Mouse (Mus musculus) cortical plate, adult 2 months (tissue): ENCODE data around the gene Gcc1.

Source experiments
- CTCF ChIP-seq: fragments of 200-500 bp; IDR thresholded peaks from 2 replicates; pipeline ENCODE4 v1.5.1; 2011; ENCODE audit warnings: mild to moderate bottlenecking, control low read depth, low read length; ENCODE audit not compliant: insufficient read depth; ENCODE audit errors: extremely low read depth
- POLR2A ChIP-seq: fragments of 200-500 bp; IDR thresholded peaks from 2 replicates; pipeline ENCODE4 v1.6.1; 2011; ENCODE audit warnings: mild to moderate bottlenecking, low read length, control low read depth; ENCODE audit not compliant: insufficient read depth; ENCODE audit errors: extremely low read depth

GRCm38 (mm10) chr6:28416981-28417380, 11.2 kb downstream of the Gcc1 start:
- TF ChIP-seq CTCF: no peak
- TF ChIP-seq POLR2A: no peak
